Mouse (Mus musculus) adipocyte (in vitro differentiated cells): ENCODE results near the gene Cfl2.
A peak's percentile ranks its signal among the peaks of the same experiment; 100 is the strongest.

Source experiments
- DNase-seq: peaks from one replicate; pipeline ENCODE4 v3.0.0-alpha.2; 2016; ENCODE audit warnings: low spot score

Cfl2 gene

DNA sequence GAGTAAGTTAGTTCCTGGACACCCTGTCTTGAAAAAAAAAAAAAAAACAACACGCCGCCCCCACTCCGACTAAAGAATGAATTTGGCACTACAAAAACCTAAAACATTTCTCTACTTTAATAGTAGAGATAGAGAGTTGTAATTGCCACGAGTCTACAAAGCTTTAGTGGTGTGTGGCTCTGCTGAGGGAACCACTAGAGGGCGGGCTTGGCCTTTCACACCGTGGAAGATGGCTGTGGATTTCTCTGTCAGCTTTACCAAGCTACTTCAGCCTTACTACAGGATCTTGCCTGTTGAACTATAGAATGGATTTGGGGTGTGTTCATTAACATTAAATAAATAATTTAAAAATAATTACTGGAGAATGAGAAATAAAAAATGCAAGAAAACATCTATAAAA lies 32.1 kb downstream of the Cfl2 start:
- DNase-seq, result peak; percentile 83

DNA sequence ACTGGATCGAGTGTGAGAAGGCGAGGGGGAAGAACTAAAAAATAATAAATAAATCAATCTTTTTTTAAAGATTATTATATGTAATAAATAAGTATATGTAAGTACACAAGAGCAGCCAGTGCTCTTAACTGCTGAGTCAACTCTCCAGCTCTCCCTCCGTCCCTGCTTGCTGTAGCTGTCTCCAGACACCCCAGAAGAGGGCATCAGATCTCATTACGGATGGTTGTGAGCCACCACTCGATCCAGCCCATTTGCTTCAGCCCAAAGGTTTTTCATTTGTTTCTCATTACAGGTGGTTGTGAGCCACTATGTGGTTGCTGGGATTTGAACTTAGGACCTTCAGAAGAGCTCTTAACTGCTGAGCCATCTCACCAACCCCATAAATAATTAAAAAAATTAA lies 32.8 kb downstream of the Cfl2 start:
- no peak for DNase-seq

DNA sequence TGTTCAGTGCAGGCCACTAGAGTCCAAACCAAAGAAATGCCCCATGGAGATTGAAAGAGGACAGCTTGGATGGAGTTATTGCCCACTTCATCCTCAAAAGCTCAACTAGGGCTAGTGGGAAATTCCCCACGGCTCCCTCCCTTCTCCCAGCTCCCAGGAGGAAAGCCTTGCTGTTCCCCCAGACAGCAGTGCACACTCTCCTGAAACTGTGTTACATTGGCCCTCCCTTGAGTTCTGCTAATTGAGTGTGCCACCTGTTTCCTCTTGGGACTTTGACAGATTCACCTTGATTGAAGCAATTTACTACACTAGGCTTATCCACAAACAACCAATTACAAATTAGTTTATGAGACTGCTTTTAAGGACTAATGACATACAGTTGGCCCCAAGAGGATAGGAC lies 34.6 kb downstream of the Cfl2 start:
- no peak for DNase-seq

GRCm38 (mm10) chr12:54825202-54825601 lies 37.5 kb downstream of the Cfl2 start:
- DNase-seq, result no peak

DNA sequence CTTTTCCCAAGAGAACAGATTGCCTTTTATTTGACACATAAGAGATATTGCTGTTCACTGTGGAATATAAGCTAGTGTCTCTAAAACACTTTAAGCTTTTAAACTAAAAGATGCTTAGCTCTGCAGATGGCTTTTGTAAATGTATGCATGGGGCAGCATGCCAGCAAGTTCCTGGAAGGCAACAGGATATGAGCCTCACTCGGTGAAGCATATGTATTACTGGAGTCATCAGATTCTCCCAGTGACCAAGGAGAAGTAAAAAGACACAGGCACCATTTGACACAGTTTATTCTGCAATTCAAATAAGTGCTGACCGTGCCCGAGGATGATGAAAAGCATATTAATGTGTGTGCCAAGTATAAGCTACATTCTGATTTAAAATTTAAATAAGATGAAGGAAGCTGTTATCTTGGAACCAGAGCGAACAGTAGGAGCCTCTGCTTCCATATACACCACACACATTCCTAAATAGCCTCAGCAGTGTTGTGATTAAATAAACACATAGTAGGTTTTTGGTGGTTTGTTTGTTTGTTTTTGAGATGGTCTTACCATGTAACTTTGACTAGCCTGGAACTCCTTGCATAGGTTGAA lies 39.7 kb downstream of the Cfl2 start:
- DNase-seq, result no peak

DNA sequence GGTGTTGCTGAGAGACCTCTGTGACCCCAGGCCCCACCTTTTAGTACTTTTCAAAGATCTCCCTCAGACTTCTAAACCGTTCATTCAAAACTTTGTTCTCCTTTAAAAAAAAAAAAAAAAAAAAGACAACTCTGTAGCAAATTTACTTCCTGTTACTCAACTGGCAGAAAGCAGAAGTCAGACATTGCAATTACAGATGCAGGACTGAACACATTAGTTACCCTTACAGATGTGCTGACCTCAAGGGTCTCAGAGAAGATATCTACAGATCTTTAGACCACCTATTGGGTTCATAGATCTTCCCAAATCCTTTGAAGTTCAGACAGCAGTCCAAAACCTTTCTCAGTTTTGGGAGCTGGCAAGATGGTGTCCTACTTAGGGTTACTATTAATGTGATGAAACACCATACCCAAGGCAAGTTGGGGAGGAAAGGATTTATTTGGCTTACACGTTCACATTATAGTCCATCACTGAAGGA lies 42.0 kb downstream of the Cfl2 start:
- no peak for DNase-seq

GRCm38 (mm10) chr12:54819181-54819935 lies 43.3 kb downstream of the Cfl2 start:
- DNase-seq, result no peak

GRCm38 (mm10) chr12:54810142-54810541 lies 52.5 kb downstream of the Cfl2 start:
- peak; percentile 40 for DNase-seq
